Mouse (Mus musculus): ENCODE results near the gene Csad. TPM values are rescaled to one million over a fixed set of nuclear protein-coding genes. Genes with fewer than 3 reads are reported as not detected.
A peak's percentile ranks its signal among the peaks of the same experiment; 100 is the strongest.

The Csad gene
- polyA plus RNA-seq, 1 experiment from 2014 or later = 26.8 TPM

GRCm38 (mm10) chr15:102191699-102192098 is 12.8 kb downstream of the Csad start:
- Histone ChIP-seq H3K9me3 (ENCODE audit: control insufficient read depth) (no peaks in the 10 kb centered on the region), H3K36me3 (ENCODE audit: control insufficient read depth, insufficient read depth) (no peaks in the 10 kb centered on the region), H3K27me3 (replicated peaks; ENCODE audit: control insufficient read depth, insufficient read depth, low read length) (no peaks in the 10 kb centered on the region), H3K27ac (ENCODE audit: low read depth, low read length) (no peak overlapping the region), H3K9ac (ENCODE audit: low read depth, low read length) (no peak overlapping the region), H3K4me1 (replicated peaks; ENCODE audit: control insufficient read depth, insufficient read depth, low read length) (no peaks in the 10 kb centered on the region), H3K4me3 (ENCODE audit: low read depth, low read length) (no peak overlapping the region), H3K4me2 (replicated peaks; ENCODE audit: low read depth) (no peak overlapping the region)
- 25% methylated on average over 7 of the region's 7 CpGs for WGBS
- ATAC-seq = peak; percentile 11; the same call in 1 of the 2 replicates
- no peak for TF ChIP-seq CTCF (IDR thresholded peaks at IDR 0.05; ENCODE audit: low read depth)

GRCm38 (mm10) chr15:102188883-102189282 is 15.6 kb downstream of the Csad start:
- peak; percentile 6; the same call in 1 of the 2 replicates for TF ChIP-seq CTCF (IDR thresholded peaks at IDR 0.05; ENCODE audit: low read depth)
- H3K4me3 ChIP-seq (ENCODE audit: low read depth, low read length) = no peak overlapping the region
- 36% methylated on average over 6 of the region's 6 CpGs for WGBS
- no peak overlapping the region for H3K27ac ChIP-seq (ENCODE audit: low read depth, low read length)
- peak overlapping the region; percentile 30 for H3K4me2 ChIP-seq (replicated peaks; ENCODE audit: low read depth)
- no peaks in the 10 kb centered on the region for H3K27me3 ChIP-seq (replicated peaks; ENCODE audit: control insufficient read depth, insufficient read depth, low read length)
- H3K9me3 ChIP-seq (ENCODE audit: control insufficient read depth) = no peaks in the 10 kb centered on the region
- H3K4me1 ChIP-seq (replicated peaks; ENCODE audit: control insufficient read depth, insufficient read depth, low read length) = no peaks in the 10 kb centered on the region
- ATAC-seq = peak; percentile 71
- peaks cover 6% of the 10 kb centered on the region for H3K36me3 ChIP-seq (ENCODE audit: control insufficient read depth, insufficient read depth)
- no peak overlapping the region for H3K9ac ChIP-seq (ENCODE audit: low read depth, low read length)

- no peak overlapping the region for H3K9ac ChIP-seq (ENCODE audit: low read depth, low read length)
- no peak overlapping the region for H3K4me2 ChIP-seq (replicated peaks; ENCODE audit: low read depth)
- no peak overlapping the region for H3K4me3 ChIP-seq (ENCODE audit: low read depth, low read length)
- H3K4me1 ChIP-seq (replicated peaks; ENCODE audit: control insufficient read depth, insufficient read depth, low read length) = no peaks in the 10 kb centered on the region
- 74% methylated on average over 10 of the region's 10 CpGs for WGBS
- H3K9me3 ChIP-seq (ENCODE audit: control insufficient read depth) = no peaks in the 10 kb centered on the region
- ATAC-seq = no peak
- H3K27me3 ChIP-seq (replicated peaks; ENCODE audit: control insufficient read depth, insufficient read depth, low read length) = no peaks in the 10 kb centered on the region
- H3K36me3 ChIP-seq (ENCODE audit: control insufficient read depth, insufficient read depth) = peaks cover 6% of the 10 kb centered on the region
- no peak for TF ChIP-seq CTCF (IDR thresholded peaks at IDR 0.05; ENCODE audit: low read depth)
- H3K27ac ChIP-seq (ENCODE audit: low read depth, low read length) = no peak overlapping the region
Observed at GRCm38 (mm10) chr15:102188096-102188495, 16.4 kb downstream of the Csad start.

- Histone ChIP-seq H3K36me3 (ENCODE audit: control insufficient read depth, insufficient read depth) (peaks cover 6% of the 10 kb centered on the region), H3K27me3 (replicated peaks; ENCODE audit: control insufficient read depth, insufficient read depth, low read length) (no peaks in the 10 kb centered on the region), H3K4me2 (replicated peaks; ENCODE audit: low read depth) (no peak overlapping the region), H3K4me1 (replicated peaks; ENCODE audit: control insufficient read depth, insufficient read depth, low read length) (no peaks in the 10 kb centered on the region), H3K9ac (ENCODE audit: low read depth, low read length) (no peak overlapping the region), H3K9me3 (ENCODE audit: control insufficient read depth) (no peaks in the 10 kb centered on the region), H3K4me3 (ENCODE audit: low read depth, low read length) (no peak overlapping the region), H3K27ac (ENCODE audit: low read depth, low read length) (no peak overlapping the region)
- WGBS = 86% methylated on average over 11 of the region's 11 CpGs
- ATAC-seq = no peak
- TF ChIP-seq CTCF (IDR thresholded peaks at IDR 0.05; ENCODE audit: low read depth) = no peak
Observed at GRCm38 (mm10) chr15:102186239-102186638, 18.3 kb downstream of the Csad start.

- 75% methylated on average over 3 of the region's 3 CpGs for WGBS
- Histone ChIP-seq H3K9me3 (ENCODE audit: control insufficient read depth) (no peaks in the 10 kb centered on the region), H3K27ac (ENCODE audit: low read depth, low read length) (no peak overlapping the region), H3K4me3 (ENCODE audit: low read depth, low read length) (no peak overlapping the region), H3K36me3 (ENCODE audit: control insufficient read depth, insufficient read depth) (peaks cover 6% of the 10 kb centered on the region), H3K4me1 (replicated peaks; ENCODE audit: control insufficient read depth, insufficient read depth, low read length) (no peaks in the 10 kb centered on the region), H3K27me3 (replicated peaks; ENCODE audit: control insufficient read depth, insufficient read depth, low read length) (no peaks in the 10 kb centered on the region), H3K9ac (ENCODE audit: low read depth, low read length) (no peak overlapping the region), H3K4me2 (replicated peaks; ENCODE audit: low read depth) (no peak overlapping the region)
- no peak for ATAC-seq
- no peak for TF ChIP-seq CTCF (IDR thresholded peaks at IDR 0.05; ENCODE audit: low read depth)
Observed at GRCm38 (mm10) chr15:102183076-102183475, 21.4 kb downstream of the Csad start.

- WGBS = 89% methylated on average over 14 of the region's 14 CpGs
- ATAC-seq = no peak
- Histone ChIP-seq H3K9me3 (ENCODE audit: control insufficient read depth) (no peaks in the 10 kb centered on the region), H3K27me3 (replicated peaks; ENCODE audit: control insufficient read depth, insufficient read depth, low read length) (no peaks in the 10 kb centered on the region), H3K9ac (ENCODE audit: low read depth, low read length) (no peak overlapping the region), H3K4me1 (replicated peaks; ENCODE audit: control insufficient read depth, insufficient read depth, low read length) (no peaks in the 10 kb centered on the region), H3K4me2 (replicated peaks; ENCODE audit: low read depth) (no peak overlapping the region), H3K36me3 (ENCODE audit: control insufficient read depth, insufficient read depth) (peaks cover 5% of the 10 kb centered on the region; the same call in 1 of the 2 replicates), H3K27ac (ENCODE audit: low read depth, low read length) (no peak overlapping the region), H3K4me3 (ENCODE audit: low read depth, low read length) (no peak overlapping the region)
- no peak for TF ChIP-seq CTCF (IDR thresholded peaks at IDR 0.05; ENCODE audit: low read depth)
Observed at GRCm38 (mm10) chr15:102179924-102180323, 24.6 kb downstream of the Csad start.

GRCm38 (mm10) chr15:102179106-102179505 is 25.4 kb downstream of the Csad start:
- Histone ChIP-seq H3K36me3 (ENCODE audit: control insufficient read depth, insufficient read depth) (peaks cover 5% of the 10 kb centered on the region; the same call in 1 of the 2 replicates), H3K9me3 (ENCODE audit: control insufficient read depth) (no peaks in the 10 kb centered on the region), H3K4me3 (ENCODE audit: low read depth, low read length) (no peak overlapping the region), H3K4me2 (replicated peaks; ENCODE audit: low read depth) (no peak overlapping the region), H3K4me1 (replicated peaks; ENCODE audit: control insufficient read depth, insufficient read depth, low read length) (no peaks in the 10 kb centered on the region), H3K27ac (ENCODE audit: low read depth, low read length) (no peak overlapping the region), H3K9ac (ENCODE audit: low read depth, low read length) (no peak overlapping the region), H3K27me3 (replicated peaks; ENCODE audit: control insufficient read depth, insufficient read depth, low read length) (no peaks in the 10 kb centered on the region)
- no peak for TF ChIP-seq CTCF (IDR thresholded peaks at IDR 0.05; ENCODE audit: low read depth)
- ATAC-seq = no peak
- WGBS = 82% methylated on average over 9 of the region's 9 CpGs

Data from intestine, postnatal 0 days (tissue).